Mouse (Mus musculus) lung, embryonic 15.5 days (tissue): ENCODE measurements at regions not wholly inside any gene's neighbourhood (a gene's known extent, or its start where the extent isn't known, plus 50 kb on each side); places are given as distances from the start of the nearest gene placed in this dataset.
A peak's percentile ranks its signal among the peaks of the same experiment; 100 is the strongest.

ENCODE experiments used
- ATAC-seq: fragments of 200-750 bp; cut with Nextera tagmentation; 2 replicates; pipeline ENCODE4 v1.8.0; 2017; ENCODE audit warnings: moderate number of reproducible peaks, borderline replicate concordance; ENCODE audit not compliant: low FRiP score, low TSS enrichment; ENCODE audit errors: extremely low read depth
- H3K27ac ChIP-seq: fragments of 300-500 bp; sonication (generic); 2 replicates; pipeline ENCODE4 v1.5.1; 2015; ENCODE audit warnings: moderate library complexity, mild to moderate bottlenecking, inconsistent platforms
- H3K27me3 ChIP-seq: fragments of 300-500 bp; sonication (generic); 2 replicates; pipeline ENCODE4 v1.6.1; 2015; ENCODE audit warnings: inconsistent platforms
- H3K36me3 ChIP-seq: fragments of 300-500 bp; sonication (generic); 2 replicates; pipeline ENCODE4 v1.6.1; 2015; ENCODE audit warnings: inconsistent platforms
- H3K4me1 ChIP-seq: fragments of 300-500 bp; sonication (generic); 2 replicates; pipeline ENCODE4 v1.6.1; 2015; ENCODE audit warnings: inconsistent platforms
- H3K4me2 ChIP-seq: fragments of 300-500 bp; sonication (generic); 2 replicates; pipeline ENCODE4 v1.6.1; 2015; ENCODE audit warnings: inconsistent platforms, mild to moderate bottlenecking, moderate library complexity
- H3K4me3 ChIP-seq: fragments of 300-500 bp; sonication (generic); 2 replicates; pipeline ENCODE4 v1.5.1; 2015; ENCODE audit warnings: mild to moderate bottlenecking, inconsistent platforms
- H3K9ac ChIP-seq: fragments of 300-500 bp; sonication (generic); 2 replicates; pipeline ENCODE4 v1.6.1; 2015; ENCODE audit warnings: inconsistent platforms
- H3K9me3 ChIP-seq: fragments of 300-500 bp; sonication (generic); 2 replicates; pipeline ENCODE4 v1.6.1; 2016; ENCODE audit warnings: inconsistent platforms
- WGBS: fragments of 180-500 bp; shearing (Covaris S2); methylation state at CpG from one replicate; pipeline ENCODE4 v1.1.7; 2015; 5-methylcytosine and 5-hydroxymethylcytosine counted together

DNA sequence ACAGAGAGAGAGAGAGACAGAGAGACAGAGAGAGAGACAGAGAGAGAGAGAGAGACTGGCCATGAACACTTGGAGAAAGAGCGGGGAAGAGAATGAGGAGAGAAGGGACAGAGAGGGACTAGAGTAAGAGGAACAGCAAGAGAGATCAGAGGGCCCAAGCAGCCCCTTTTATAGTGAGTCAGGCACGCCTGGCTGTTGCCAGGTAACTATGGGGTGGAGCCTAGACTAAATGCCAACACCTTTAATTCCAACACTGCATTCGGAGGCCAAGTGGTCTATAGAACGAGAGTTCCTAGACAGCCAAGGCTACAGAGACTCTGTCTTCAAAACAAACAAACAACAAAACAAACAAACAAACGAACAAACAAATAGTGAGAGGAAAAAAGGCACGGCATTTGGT lies 148.1 kb downstream of the Foxo1 start:
- Histone ChIP-seq H3K4me3 (no peak overlapping the region), H3K9me3 (no peaks in the 10 kb centered on the region), H3K4me1 (peaks cover 42% of the 10 kb centered on the region), H3K27ac (no peak overlapping the region), H3K4me2 (no peak overlapping the region), H3K9ac (no peak overlapping the region), H3K27me3 (no peaks in the 10 kb centered on the region), H3K36me3 (no peaks in the 10 kb centered on the region)
- ATAC-seq: no peak
- 51% methylated on average over 6 of the region's 6 CpGs for WGBS

DNA sequence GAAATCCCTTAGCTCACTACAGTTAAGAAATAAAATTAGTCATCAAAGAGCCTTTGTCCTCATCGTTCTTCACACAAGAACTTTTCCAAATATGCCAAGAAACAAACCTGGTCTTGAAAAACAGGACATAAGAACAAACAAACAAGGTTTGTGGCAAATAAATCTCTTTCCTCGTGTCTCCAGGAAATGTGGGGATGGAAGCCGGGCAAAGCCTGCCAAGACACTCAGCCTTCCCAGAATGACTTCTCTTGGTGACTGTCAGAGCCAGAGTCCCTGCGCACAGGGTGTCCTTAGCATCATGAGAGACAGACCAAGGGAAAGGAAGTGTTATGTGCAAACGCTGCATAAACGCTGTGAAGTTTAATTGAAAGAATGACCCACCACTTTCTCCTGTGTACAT lies 147.2 kb downstream of the Foxo1 start:
- no peak for ATAC-seq
- Histone ChIP-seq H3K27ac (no peak overlapping the region), H3K4me3 (no peak overlapping the region), H3K9ac (no peak overlapping the region), H3K4me1 (peaks cover 42% of the 10 kb centered on the region), H3K27me3 (no peaks in the 10 kb centered on the region), H3K4me2 (no peak overlapping the region), H3K9me3 (no peaks in the 10 kb centered on the region), H3K36me3 (no peaks in the 10 kb centered on the region)
- WGBS: 12% methylated on average over 6 of the region's 6 CpGs

DNA sequence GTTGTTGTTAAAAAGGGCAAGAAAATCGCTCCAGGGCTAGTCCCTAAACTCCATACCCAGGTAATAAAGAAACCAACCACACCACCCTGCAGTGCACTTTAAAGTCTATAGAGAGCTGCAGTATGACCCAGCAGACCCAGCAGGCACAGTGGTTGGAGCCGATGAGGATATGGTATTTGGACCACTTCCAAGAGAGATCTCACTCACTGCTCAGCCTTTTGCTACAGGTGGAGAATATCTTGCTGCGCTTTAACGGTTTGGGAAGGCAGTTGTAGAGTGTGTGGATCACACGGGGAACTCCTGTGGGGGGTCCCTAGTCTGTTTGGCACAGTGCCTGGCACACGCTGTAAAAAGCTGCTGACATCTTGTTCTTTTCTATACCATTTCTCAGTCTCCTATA lies 145.9 kb downstream of the Foxo1 start:
- Histone ChIP-seq H3K9ac (no peak overlapping the region), H3K4me2 (no peak overlapping the region), H3K4me3 (no peak overlapping the region), H3K9me3 (no peaks in the 10 kb centered on the region), H3K4me1 (peaks cover 42% of the 10 kb centered on the region), H3K36me3 (no peaks in the 10 kb centered on the region), H3K27ac (peak overlapping the region; percentile 73), H3K27me3 (no peaks in the 10 kb centered on the region)
- ATAC-seq: peak; percentile 50
- WGBS: 15% methylated on average over 6 of the region's 6 CpGs

DNA sequence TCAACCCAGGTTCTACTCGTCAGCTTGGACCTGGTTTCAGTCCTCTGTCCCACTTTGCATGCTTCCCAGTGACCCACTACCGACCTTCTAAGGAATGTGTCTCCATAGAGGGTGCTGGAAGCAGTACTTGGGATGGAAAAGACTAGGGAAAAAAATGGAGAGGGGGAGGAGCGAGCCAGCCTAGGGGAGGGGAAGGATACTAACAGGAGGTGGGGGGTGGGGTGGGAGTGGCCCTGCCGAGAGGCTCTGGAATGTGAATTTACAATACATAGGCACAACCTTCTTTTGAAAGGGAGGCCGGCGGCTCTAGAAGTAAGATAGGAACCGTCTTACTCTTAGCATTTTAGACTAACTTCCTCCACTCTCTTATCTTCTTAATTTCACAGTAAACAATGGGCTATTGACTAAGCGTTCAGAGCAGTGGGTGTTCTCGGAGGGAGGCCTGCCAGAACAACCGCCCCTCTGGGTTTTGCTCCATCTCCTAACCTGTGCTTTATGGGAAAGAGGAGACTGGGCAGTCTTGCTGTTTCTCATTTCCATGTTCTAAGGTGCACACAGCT lies 145.1 kb downstream of the Foxo1 start:
- no peaks in the 10 kb centered on the region for H3K27me3 ChIP-seq
- ATAC-seq: peak; percentile 44; the same call in 1 of the 2 replicates
- WGBS: 6% methylated on average over 10 of the region's 10 CpGs

DNA sequence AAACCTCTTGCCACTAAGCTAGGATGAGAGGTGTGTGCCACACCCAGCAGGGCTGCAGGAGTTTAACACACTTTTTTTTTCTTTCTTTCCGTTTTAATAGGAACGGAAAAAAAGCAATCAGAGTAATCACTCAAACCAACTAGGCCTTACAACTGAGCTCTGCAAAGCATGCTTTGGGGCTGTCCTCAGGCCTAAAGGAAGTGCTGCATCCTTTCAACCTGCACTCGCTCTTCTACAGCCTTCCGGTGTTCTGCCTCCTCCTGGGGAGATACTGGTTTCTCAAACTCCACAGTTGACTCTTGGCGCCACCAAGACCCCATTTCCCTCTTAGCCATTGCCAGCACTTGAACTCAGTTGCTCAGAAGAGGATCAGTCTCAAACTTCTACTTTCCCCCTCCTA lies 143.2 kb downstream of the Foxo1 start:
- Histone ChIP-seq H3K9ac (no peak overlapping the region), H3K27me3 (no peaks in the 10 kb centered on the region), H3K4me2 (no peak overlapping the region), H3K9me3 (no peaks in the 10 kb centered on the region), H3K27ac (no peak overlapping the region), H3K36me3 (no peaks in the 10 kb centered on the region), H3K4me3 (no peak overlapping the region), H3K4me1 (peaks cover 38% of the 10 kb centered on the region)
- ATAC-seq: no peak
- WGBS: 73% methylated on average over 5 of the region's 5 CpGs

More for the DNA sequence above, 145.1 kb downstream of the Foxo1 start:
- no peaks in the 10 kb centered on the region for H3K9me3 ChIP-seq
- H3K4me3 ChIP-seq: no peak overlapping the region
- peak overlapping the region; percentile 34 for H3K4me2 ChIP-seq
- no peak overlapping the region for H3K9ac ChIP-seq
- peak overlapping the region; percentile 73 for H3K27ac ChIP-seq
- no peaks in the 10 kb centered on the region for H3K36me3 ChIP-seq
- H3K4me1 ChIP-seq: peaks cover 42% of the 10 kb centered on the region

DNA sequence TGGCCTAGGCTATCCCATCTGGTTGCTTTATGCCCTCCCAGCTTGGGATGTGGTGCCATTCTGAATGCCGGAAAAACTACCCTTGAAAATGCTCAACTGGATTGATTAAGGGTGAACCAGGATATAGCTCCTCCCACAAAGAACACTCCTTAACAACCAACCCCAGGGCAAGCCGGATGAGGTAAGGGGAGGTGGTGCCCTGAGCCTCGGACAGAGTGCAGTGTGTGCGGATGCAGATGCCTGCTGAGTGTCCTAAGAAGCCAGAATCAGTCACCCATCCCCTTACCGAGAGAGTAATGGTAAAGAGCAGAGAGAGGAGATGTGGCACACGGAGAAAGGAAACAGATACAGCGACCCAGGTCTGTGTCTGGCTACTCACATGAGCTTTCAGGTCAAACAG lies 141.3 kb downstream of the Foxo1 start:
- Histone ChIP-seq H3K4me3 (no peak overlapping the region), H3K9me3 (no peaks in the 10 kb centered on the region), H3K27me3 (no peaks in the 10 kb centered on the region), H3K4me1 (peaks cover 26% of the 10 kb centered on the region), H3K27ac (no peak overlapping the region), H3K9ac (no peak overlapping the region), H3K36me3 (no peaks in the 10 kb centered on the region), H3K4me2 (no peak overlapping the region)
- WGBS: 58% methylated on average over 7 of the region's 7 CpGs
- ATAC-seq: no peak

DNA sequence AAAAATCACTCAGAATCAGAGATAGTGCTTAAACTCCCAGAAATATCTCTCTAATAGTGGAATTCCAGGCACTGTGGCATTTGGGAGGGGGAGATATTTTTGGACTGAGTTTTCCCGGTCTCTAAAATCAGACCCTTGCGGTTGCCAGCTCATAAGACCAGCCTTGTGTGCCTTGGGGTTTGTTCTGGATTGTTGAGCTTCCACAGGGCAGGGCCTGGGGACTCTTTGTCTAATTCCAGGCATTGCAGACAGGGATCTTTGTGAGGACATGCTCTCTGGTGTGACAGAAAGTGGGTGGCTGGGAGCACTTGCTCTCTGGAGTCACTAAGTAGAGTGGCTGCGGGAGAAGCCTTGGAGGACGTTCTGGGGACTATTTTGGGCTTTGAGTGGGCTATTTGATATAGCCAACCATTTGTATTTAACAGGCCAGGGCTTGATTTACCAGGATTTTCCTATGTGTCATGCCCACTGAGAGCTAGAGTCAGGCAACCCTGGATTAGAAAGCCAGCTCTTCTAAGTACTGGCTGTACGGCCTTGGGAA lies 138.7 kb downstream of the Foxo1 start:
- Histone ChIP-seq H3K4me3 (no peak overlapping the region), H3K4me2 (no peak overlapping the region), H3K36me3 (no peaks in the 10 kb centered on the region), H3K27ac (no peak overlapping the region), H3K9ac (no peak overlapping the region), H3K9me3 (no peaks in the 10 kb centered on the region), H3K4me1 (peaks cover 6% of the 10 kb centered on the region), H3K27me3 (no peaks in the 10 kb centered on the region)
- no peak for ATAC-seq
- WGBS: 54% methylated on average over 5 of the region's 5 CpGs

DNA sequence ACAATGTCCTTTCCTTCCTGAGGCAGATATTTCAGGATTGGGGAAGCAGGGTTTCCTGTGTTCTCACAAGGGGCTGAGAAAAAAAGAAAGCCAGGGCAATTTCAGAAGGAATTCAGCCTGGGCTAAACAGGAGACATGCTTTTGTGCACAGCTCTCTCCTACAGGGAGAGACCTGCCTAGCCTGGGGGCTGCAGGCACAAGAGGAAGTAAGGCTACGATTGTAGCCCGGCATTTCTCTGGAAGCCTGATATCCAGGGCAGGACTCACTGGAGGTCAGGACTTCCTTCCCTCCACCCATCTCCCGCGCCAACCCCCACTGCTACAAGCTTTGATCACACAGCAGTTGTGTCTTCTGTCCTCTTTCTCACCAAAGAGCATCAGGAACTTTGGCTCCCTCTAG lies 136.5 kb downstream of the Foxo1 start:
- Histone ChIP-seq H3K27me3 (no peaks in the 10 kb centered on the region), H3K9me3 (no peaks in the 10 kb centered on the region), H3K4me1 (peaks cover 24% of the 10 kb centered on the region), H3K36me3 (no peaks in the 10 kb centered on the region), H3K9ac (no peak overlapping the region), H3K27ac (peak overlapping the region; percentile 69), H3K4me2 (peak overlapping the region; percentile 11; the same call in 1 of the 2 replicates), H3K4me3 (no peak overlapping the region)
- 9% methylated on average over 4 of the region's 4 CpGs for WGBS
- peak; percentile 36; the same call in 1 of the 2 replicates for ATAC-seq

DNA sequence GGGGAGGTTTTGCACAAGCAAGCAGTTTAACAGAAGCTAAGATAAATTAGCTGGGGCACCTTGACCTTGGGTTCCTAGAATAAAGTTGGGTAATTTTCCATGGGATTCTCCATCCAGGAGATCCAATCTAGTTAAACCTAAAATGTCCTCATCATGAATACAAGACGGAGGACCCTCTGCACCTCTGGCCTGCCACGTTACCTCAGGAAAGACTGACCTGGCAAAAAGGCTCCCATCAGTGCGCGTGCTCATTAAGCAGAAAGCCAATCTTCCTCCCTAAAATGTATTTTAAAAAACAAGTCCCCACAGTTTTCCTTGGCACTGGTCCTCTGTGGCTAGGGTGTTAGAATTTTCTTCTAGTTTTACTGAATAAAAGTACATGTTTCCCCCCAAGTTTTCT lies 134.9 kb downstream of the Foxo1 start:
- Histone ChIP-seq H3K27me3 (no peaks in the 10 kb centered on the region), H3K9me3 (no peaks in the 10 kb centered on the region), H3K4me2 (no peak overlapping the region), H3K27ac (no peak overlapping the region), H3K4me1 (peaks cover 24% of the 10 kb centered on the region), H3K36me3 (no peaks in the 10 kb centered on the region), H3K9ac (no peak overlapping the region), H3K4me3 (no peak overlapping the region)
- WGBS: 96% methylated on average over 4 of the region's 4 CpGs
- no peak for ATAC-seq
